Mouse (Mus musculus): ENCODE measurements around the gene Dusp15. TPM values are rescaled to one million over a fixed set of nuclear protein-coding genes. Genes with fewer than 3 reads are reported as not detected.

The Dusp15 gene
- polyA plus RNA-seq, 1 experiment from 2014 or later, result 0.33 TPM

DNA sequence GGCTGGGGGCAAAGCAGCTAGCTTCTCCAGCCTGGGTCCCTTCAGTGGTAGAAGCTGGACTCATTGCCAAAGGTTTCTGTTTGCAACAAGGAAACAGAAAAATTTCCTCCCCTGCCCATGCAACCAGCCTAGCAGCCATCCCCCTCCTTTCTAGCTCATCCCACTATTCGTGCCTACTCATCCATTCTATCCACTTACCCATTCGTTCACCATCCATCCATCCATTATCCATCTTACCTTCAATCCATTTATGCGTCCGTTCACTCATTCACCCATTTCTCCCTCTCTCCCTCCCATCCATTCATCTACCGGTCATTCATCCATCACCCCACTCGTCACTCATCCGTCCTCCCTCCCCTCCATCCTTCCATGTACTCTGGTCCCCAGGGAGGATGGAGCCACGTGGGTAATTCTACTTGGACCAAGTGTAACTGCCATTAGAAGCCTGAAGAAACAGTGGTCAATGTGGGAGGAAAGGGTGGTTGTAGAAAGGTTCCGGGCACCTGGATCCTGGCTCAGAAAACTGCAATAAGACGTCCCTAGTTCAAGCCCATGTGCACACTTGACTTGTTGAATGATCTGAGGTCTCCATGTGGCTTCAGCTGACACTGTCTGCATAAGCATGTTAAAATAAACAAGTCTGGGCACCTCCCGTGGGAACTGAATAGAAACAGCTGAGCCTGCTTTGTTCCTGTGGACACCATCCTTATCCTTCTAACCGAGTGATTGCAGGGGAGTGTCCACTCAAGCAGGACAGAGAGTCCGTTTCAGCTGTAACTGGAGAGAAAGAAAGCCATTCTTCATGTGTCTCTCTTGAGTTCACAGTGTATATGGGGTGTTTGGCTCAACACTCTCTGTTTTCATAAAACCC, 587 bp upstream of the Dusp15 start:
- H3K9me3 ChIP-seq (replicated peaks; ENCODE audit: control insufficient read depth, low read length), result no peaks in the 10 kb centered on the region
- H3K36me3 ChIP-seq (ENCODE audit: control insufficient read depth, insufficient read depth), result no peaks in the 10 kb centered on the region
- H3K4me2 ChIP-seq (ENCODE audit: low read depth, low read length), result peak overlapping the region; percentile 100
- H3K4me1 ChIP-seq (ENCODE audit: control insufficient read depth, insufficient read depth, low read length), result peaks cover 7% of the 10 kb centered on the region
- peak overlapping the region; percentile 75 for H3K4me3 ChIP-seq (ENCODE audit: low read length)
- H3K27me3 ChIP-seq (ENCODE audit: control insufficient read depth, insufficient read depth, low read length), result peaks cover 71% of the 10 kb centered on the region
- H3K27ac ChIP-seq (ENCODE audit: low read length), result no peak overlapping the region
- 19% methylated on average over 13 of the region's 13 CpGs for WGBS
- peak overlapping the region; percentile 73 for H3K9ac ChIP-seq (ENCODE audit: low read length)
- ATAC-seq (replicated peaks; ENCODE audit: extremely low read depth, insufficient read depth, low FRiP score), result no peak

GRCm38 (mm10) chr2:152950358-152951064, 987 bp downstream of the Dusp15 start:
- Histone ChIP-seq H3K27me3 (ENCODE audit: control insufficient read depth, insufficient read depth, low read length) (peaks cover 82% of the 10 kb centered on the region), H3K4me2 (ENCODE audit: low read depth, low read length) (peak overlapping the region; percentile 100), H3K9me3 (replicated peaks; ENCODE audit: control insufficient read depth, low read length) (no peaks in the 10 kb centered on the region), H3K27ac (ENCODE audit: low read length) (no peak overlapping the region), H3K36me3 (ENCODE audit: control insufficient read depth, insufficient read depth) (no peaks in the 10 kb centered on the region), H3K9ac (ENCODE audit: low read length) (no peak overlapping the region), H3K4me3 (ENCODE audit: low read length) (peak overlapping the region; percentile 75), H3K4me1 (ENCODE audit: control insufficient read depth, insufficient read depth, low read length) (peaks cover 7% of the 10 kb centered on the region)
- ATAC-seq (replicated peaks; ENCODE audit: extremely low read depth, insufficient read depth, low FRiP score), result no peak
- WGBS, result 35% methylated on average over 11 of the region's 11 CpGs

- H3K27ac ChIP-seq (ENCODE audit: low read length), result no peak overlapping the region
- no peak overlapping the region for H3K4me3 ChIP-seq (ENCODE audit: low read length)
- H3K9me3 ChIP-seq (replicated peaks; ENCODE audit: control insufficient read depth, low read length), result no peaks in the 10 kb centered on the region
- peaks cover 86% of the 10 kb centered on the region for H3K27me3 ChIP-seq (ENCODE audit: control insufficient read depth, insufficient read depth, low read length)
- peaks cover 7% of the 10 kb centered on the region for H3K4me1 ChIP-seq (ENCODE audit: control insufficient read depth, insufficient read depth, low read length)
- no peak overlapping the region for H3K4me2 ChIP-seq (ENCODE audit: low read depth, low read length)
- H3K9ac ChIP-seq (ENCODE audit: low read length), result no peak overlapping the region
- ATAC-seq (replicated peaks; ENCODE audit: extremely low read depth, insufficient read depth, low FRiP score), result no peak
- WGBS, result 79% methylated on average over 5 of the region's 5 CpGs
- H3K36me3 ChIP-seq (ENCODE audit: control insufficient read depth, insufficient read depth), result no peaks in the 10 kb centered on the region
Observed at GRCm38 (mm10) chr2:152948438-152949020, 3.0 kb downstream of the Dusp15 start.

- 53% methylated on average over 7 of the region's 7 CpGs for WGBS
Observed at GRCm38 (mm10) chr2:152947098-152947497, 4.4 kb downstream of the Dusp15 start.

GRCm38 (mm10) chr2:152944013-152944412, 7.5 kb downstream of the Dusp15 start:
- peaks cover 10% of the 10 kb centered on the region for H3K4me1 ChIP-seq (ENCODE audit: control insufficient read depth, insufficient read depth, low read length)
- no peak overlapping the region for H3K9ac ChIP-seq (ENCODE audit: low read length)
- H3K9me3 ChIP-seq (replicated peaks; ENCODE audit: control insufficient read depth, low read length), result no peaks in the 10 kb centered on the region
- H3K27me3 ChIP-seq (ENCODE audit: control insufficient read depth, insufficient read depth, low read length), result peaks cover 81% of the 10 kb centered on the region
- no peak overlapping the region for H3K4me2 ChIP-seq (ENCODE audit: low read depth, low read length)
- H3K36me3 ChIP-seq (ENCODE audit: control insufficient read depth, insufficient read depth), result no peaks in the 10 kb centered on the region
- no peak overlapping the region for H3K4me3 ChIP-seq (ENCODE audit: low read length)
- no peak overlapping the region for H3K27ac ChIP-seq (ENCODE audit: low read length)
- ATAC-seq (replicated peaks; ENCODE audit: extremely low read depth, insufficient read depth, low FRiP score), result no peak
- 50% methylated on average over 9 of the region's 9 CpGs for WGBS

More at GRCm38 (mm10) chr2:152947098-152947497, 4.4 kb downstream of the Dusp15 start:
- Histone ChIP-seq H3K27me3 (ENCODE audit: control insufficient read depth, insufficient read depth, low read length) (peaks cover 93% of the 10 kb centered on the region), H3K4me3 (ENCODE audit: low read length) (no peak overlapping the region), H3K36me3 (ENCODE audit: control insufficient read depth, insufficient read depth) (no peaks in the 10 kb centered on the region), H3K9me3 (replicated peaks; ENCODE audit: control insufficient read depth, low read length) (no peaks in the 10 kb centered on the region), H3K27ac (ENCODE audit: low read length) (no peak overlapping the region), H3K9ac (ENCODE audit: low read length) (no peak overlapping the region), H3K4me2 (ENCODE audit: low read depth, low read length) (no peak overlapping the region), H3K4me1 (ENCODE audit: control insufficient read depth, insufficient read depth, low read length) (peaks cover 17% of the 10 kb centered on the region)
- no peak for ATAC-seq (replicated peaks; ENCODE audit: extremely low read depth, insufficient read depth, low FRiP score)

- Histone ChIP-seq H3K4me1 (ENCODE audit: control insufficient read depth, insufficient read depth, low read length) (peaks cover 10% of the 10 kb centered on the region), H3K36me3 (ENCODE audit: control insufficient read depth, insufficient read depth) (no peaks in the 10 kb centered on the region), H3K4me2 (ENCODE audit: low read depth, low read length) (peak overlapping the region; percentile 84), H3K9me3 (replicated peaks; ENCODE audit: control insufficient read depth, low read length) (no peaks in the 10 kb centered on the region), H3K9ac (ENCODE audit: low read length) (no peak overlapping the region), H3K27ac (ENCODE audit: low read length) (no peak overlapping the region), H3K4me3 (ENCODE audit: low read length) (peak overlapping the region; percentile 55), H3K27me3 (ENCODE audit: control insufficient read depth, insufficient read depth, low read length) (peaks cover 77% of the 10 kb centered on the region)
- ATAC-seq (replicated peaks; ENCODE audit: extremely low read depth, insufficient read depth, low FRiP score), result no peak
- 10% methylated on average over 8 of the region's 8 CpGs for WGBS
Observed at GRCm38 (mm10) chr2:152943568-152943967, 7.9 kb downstream of the Dusp15 start.

DNA sequence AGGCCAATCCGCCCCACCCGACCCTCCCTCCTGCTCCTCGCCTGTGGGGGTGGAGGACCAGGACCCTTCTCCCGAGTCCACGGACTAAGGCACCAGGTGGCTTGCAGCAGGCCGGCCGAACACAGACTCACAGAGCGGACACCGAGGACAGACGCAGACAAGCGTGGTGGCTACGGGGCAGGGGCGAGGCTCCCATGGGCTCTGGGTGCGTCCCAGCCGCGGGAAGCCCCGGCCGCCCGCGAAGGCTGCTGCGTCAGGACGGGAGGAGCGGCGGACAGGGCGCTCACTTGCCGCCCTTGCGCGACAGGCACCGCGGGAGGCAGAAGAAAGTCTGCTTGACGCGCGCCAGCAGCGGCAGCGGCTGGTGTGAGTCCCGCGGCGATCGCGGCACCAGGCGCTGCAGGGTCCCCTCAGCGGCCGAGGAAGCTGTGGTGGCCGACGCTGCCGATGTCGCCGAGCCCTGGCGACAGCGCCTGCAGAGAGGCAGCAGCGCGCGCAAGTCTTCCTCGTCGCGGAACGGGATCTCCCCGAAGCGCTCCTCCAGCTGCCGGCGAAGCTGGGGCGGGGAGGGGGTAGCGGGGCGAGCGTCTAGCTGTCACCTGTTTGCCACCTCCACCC, 8.5 kb downstream of the Dusp15 start:
- H3K36me3 ChIP-seq (ENCODE audit: control insufficient read depth, insufficient read depth), result no peaks in the 10 kb centered on the region
- H3K4me3 ChIP-seq (ENCODE audit: low read length), result peak overlapping the region; percentile 55
- H3K27me3 ChIP-seq (ENCODE audit: control insufficient read depth, insufficient read depth, low read length), result peaks cover 72% of the 10 kb centered on the region
- peak overlapping the region; percentile 84 for H3K4me2 ChIP-seq (ENCODE audit: low read depth, low read length)
- no peak overlapping the region for H3K27ac ChIP-seq (ENCODE audit: low read length)
- under 1% methylated on average over 65 of the region's 65 CpGs for WGBS
- H3K4me1 ChIP-seq (ENCODE audit: control insufficient read depth, insufficient read depth, low read length), result peaks cover 10% of the 10 kb centered on the region
- no peaks in the 10 kb centered on the region for H3K9me3 ChIP-seq (replicated peaks; ENCODE audit: control insufficient read depth, low read length)
- ATAC-seq (replicated peaks; ENCODE audit: extremely low read depth, insufficient read depth, low FRiP score), result no peak
- H3K9ac ChIP-seq (ENCODE audit: low read length), result peak overlapping the region; percentile 21

DNA sequence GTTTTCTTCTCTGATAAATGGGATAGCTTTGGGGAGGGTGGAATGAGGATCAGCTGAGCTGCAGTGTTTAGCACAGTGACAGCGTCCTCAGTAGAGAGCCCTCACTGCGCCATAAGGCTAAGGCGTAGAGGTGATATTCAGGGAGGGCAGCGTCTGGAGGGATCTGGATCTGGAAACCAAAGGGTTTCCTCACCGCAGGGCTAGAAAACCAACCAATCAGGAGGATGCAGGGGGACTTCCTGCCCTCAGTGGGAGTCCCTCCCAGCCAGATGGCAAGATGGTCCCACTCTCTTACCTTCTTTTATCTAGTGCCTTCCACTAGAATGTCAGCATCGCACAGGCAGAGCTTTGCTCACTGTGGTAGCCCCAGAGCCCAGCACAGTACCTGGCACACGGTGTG, 9.7 kb downstream of the Dusp15 start:
- peaks cover 62% of the 10 kb centered on the region for H3K27me3 ChIP-seq (ENCODE audit: control insufficient read depth, insufficient read depth, low read length)
- WGBS, result 32% methylated on average over 7 of the region's 7 CpGs
- ATAC-seq (replicated peaks; ENCODE audit: extremely low read depth, insufficient read depth, low FRiP score), result no peak
- H3K36me3 ChIP-seq (ENCODE audit: control insufficient read depth, insufficient read depth), result no peaks in the 10 kb centered on the region
- H3K27ac ChIP-seq (ENCODE audit: low read length), result no peak overlapping the region
- no peak overlapping the region for H3K4me3 ChIP-seq (ENCODE audit: low read length)
- no peak overlapping the region for H3K4me2 ChIP-seq (ENCODE audit: low read depth, low read length)
- H3K9me3 ChIP-seq (replicated peaks; ENCODE audit: control insufficient read depth, low read length), result no peaks in the 10 kb centered on the region
- peaks cover 10% of the 10 kb centered on the region for H3K4me1 ChIP-seq (ENCODE audit: control insufficient read depth, insufficient read depth, low read length)
- no peak overlapping the region for H3K9ac ChIP-seq (ENCODE audit: low read length)
